Mouse (Mus musculus) limb, embryonic 14.5 days (tissue): ENCODE data around the gene Npas3. TPM values are rescaled to one million over a fixed set of nuclear protein-coding genes. Genes with fewer than 3 reads are reported as not detected.

Experiments
- ATAC-seq: fragments of 200-750 bp; cut with Nextera tagmentation; 2 replicates; pipeline ENCODE4 v1.8.0; 2017; ENCODE audit warnings: low read depth, moderate number of reproducible peaks, moderate TSS enrichment; ENCODE audit not compliant: low FRiP score
- DNase-seq: peaks from one replicate; pipeline ENCODE4 v3.0.0-alpha.2; 2015; ENCODE audit warnings: low spot score
- H3K27ac ChIP-seq: fragments of 300-500 bp; sonication (generic); replicated peaks from 2 replicates; pipeline ENCODE4 v1.5.1; 2014; ENCODE audit warnings: low read depth, mild to moderate bottlenecking, low read length, moderate library complexity, mixed read lengths
- H3K27me3 ChIP-seq: fragments of 300-500 bp; sonication (generic); 2 replicates; pipeline ENCODE4 v1.6.1; 2014; ENCODE audit warnings: low read length, mixed read lengths; ENCODE audit not compliant: control insufficient read depth, insufficient read depth
- H3K36me3 ChIP-seq: fragments of 300-500 bp; sonication (generic); 2 replicates; pipeline ENCODE4 v1.6.1; 2014; ENCODE audit warnings: mild to moderate bottlenecking, low read length, moderate library complexity, mixed read lengths; ENCODE audit not compliant: control insufficient read depth, insufficient read depth
- H3K4me1 ChIP-seq: fragments of 300-500 bp; sonication (generic); 2 replicates; pipeline ENCODE4 v1.6.1; 2014; ENCODE audit warnings: antibody characterized with exemption, low read length, mixed read lengths; ENCODE audit not compliant: control insufficient read depth, insufficient read depth
- H3K4me2 ChIP-seq: fragments of 300-500 bp; sonication (generic); replicated peaks from 2 replicates; pipeline ENCODE4 v1.6.1; 2014; ENCODE audit warnings: low read depth, mild to moderate bottlenecking, low read length, moderate library complexity; ENCODE audit not compliant: severe bottlenecking
- H3K4me3 ChIP-seq: fragments of 300-500 bp; sonication (generic); replicated peaks from 2 replicates; pipeline ENCODE4 v1.5.1; 2014; ENCODE audit warnings: low read length
- H3K9ac ChIP-seq: fragments of 300-500 bp; sonication (generic); 2 replicates; pipeline ENCODE4 v1.6.1; 2014; ENCODE audit warnings: mild to moderate bottlenecking, low read depth, low read length, moderate library complexity; ENCODE audit not compliant: severe bottlenecking
- H3K9me3 ChIP-seq: fragments of 300-500 bp; sonication (generic); 2 replicates; pipeline ENCODE4 v1.6.1; 2016; ENCODE audit warnings: low read length; ENCODE audit not compliant: control insufficient read depth
- POLR2A ChIP-seq: fragments of 200-500 bp; IDR thresholded peaks from 2 replicates; pipeline ENCODE4 v1.8.0; 2012; ENCODE audit warnings: inconsistent platforms, mild to moderate bottlenecking, moderate library complexity, borderline replicate concordance; ENCODE audit not compliant: insufficient read depth, insufficient read length; ENCODE audit errors: extremely low read depth
- WGBS: fragments of 180-500 bp; shearing (Covaris S2); extraction: QIAGEN DNeasy Blood & Tissue Kit; methylation state at CpG from one replicate; pipeline ENCODE4 v1.1.7; 2014; 5-methylcytosine and 5-hydroxymethylcytosine counted together
- polyA plus RNA-seq, 2 experiments: library from polyadenylated mRNA; depleted of rRNA in 1 of 2; stranded (reverse) in 1 of 2; unstranded in 1 of 2; fragments of >200 nt; fragmentation: Nextera tagmentation in 1 of 2; extraction: Ambion mirVana in 1 of 2; gene quantifications; 2 replicates each; pipeline versions ENCODE4 v1.2.1 to v1.2.3; 2012 to 2014

Npas3 gene
- polyA plus RNA-seq, 2 experiments, result 5.3 to 5.9 TPM

DNA sequence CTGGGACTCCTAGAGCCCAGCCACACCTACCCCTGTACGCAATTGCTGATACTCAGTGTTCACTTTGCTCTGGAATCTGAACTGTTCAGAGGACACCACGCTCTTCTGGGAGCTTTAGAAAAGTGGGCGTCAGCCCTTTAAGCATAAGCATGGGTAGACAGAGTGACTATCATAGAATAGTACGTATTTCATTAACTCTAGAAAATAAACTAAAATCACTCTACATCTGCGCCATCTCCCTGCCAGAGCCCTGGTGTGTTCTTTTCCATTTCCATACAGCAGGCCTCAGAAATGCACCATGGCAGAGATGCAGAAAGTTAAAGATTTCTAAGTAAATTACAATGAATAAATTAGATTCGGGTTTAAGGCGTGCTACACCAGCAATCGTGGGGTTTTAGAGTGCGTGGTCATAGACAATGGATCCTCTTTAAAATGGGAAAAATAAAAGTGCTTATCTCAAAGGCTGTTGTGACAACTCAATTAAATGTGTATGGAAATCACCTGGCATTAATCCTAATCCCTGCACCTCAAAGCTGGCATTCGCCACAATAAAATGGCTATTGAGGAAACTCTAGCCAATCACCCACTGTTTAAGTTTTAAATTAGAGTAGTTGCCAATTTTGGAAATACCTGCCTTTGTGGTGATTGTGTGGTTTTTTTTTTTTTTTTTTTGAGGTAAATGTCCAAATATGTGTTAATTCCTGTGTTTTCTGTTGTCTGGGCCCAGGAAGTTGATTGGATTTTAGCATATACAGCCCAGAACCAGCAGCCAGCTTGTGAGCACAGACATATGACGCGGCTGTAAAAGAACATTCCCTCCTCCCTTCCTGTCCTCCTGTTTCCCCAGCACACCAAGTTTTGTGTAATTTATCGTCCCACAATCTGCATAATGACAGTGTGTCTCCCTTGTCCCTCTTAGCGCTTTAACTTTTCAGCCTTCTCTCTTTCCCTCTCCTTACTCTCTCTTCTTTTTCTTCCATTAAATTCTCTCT is 737.7 kb downstream of the Npas3 start:
- no peak for TF ChIP-seq POLR2A
- Histone ChIP-seq H3K9me3 (no peaks in the 10 kb centered on the region), H3K27ac (no peak overlapping the region), H3K4me2 (no peak overlapping the region), H3K4me1 (0 out of 2 replicates have a peak, but pooled peaks cover 2% of the 10 kb centered on the region), H3K27me3 (no peaks in the 10 kb centered on the region), H3K4me3 (no peak overlapping the region), H3K36me3 (no peaks in the 10 kb centered on the region), H3K9ac (no peak overlapping the region)
- no peak for DNase-seq
- WGBS, result 83% methylated on average over 14 of the region's 14 CpGs
- no peak for ATAC-seq

GRCm38 (mm10) chr12:53992411-53992810 is 743.9 kb downstream of the Npas3 start:
- no peak for DNase-seq
- Histone ChIP-seq H3K9ac (no peak overlapping the region), H3K4me3 (no peak overlapping the region), H3K27ac (no peak overlapping the region), H3K4me1 (peaks cover 5% of the 10 kb centered on the region; the same call in 1 of the 2 replicates), H3K36me3 (no peaks in the 10 kb centered on the region), H3K27me3 (no peaks in the 10 kb centered on the region), H3K4me2 (no peak overlapping the region), H3K9me3 (no peaks in the 10 kb centered on the region)
- no peak for TF ChIP-seq POLR2A
- no peak for ATAC-seq
- WGBS, result 98% methylated on average over 6 of the region's 6 CpGs

DNA sequence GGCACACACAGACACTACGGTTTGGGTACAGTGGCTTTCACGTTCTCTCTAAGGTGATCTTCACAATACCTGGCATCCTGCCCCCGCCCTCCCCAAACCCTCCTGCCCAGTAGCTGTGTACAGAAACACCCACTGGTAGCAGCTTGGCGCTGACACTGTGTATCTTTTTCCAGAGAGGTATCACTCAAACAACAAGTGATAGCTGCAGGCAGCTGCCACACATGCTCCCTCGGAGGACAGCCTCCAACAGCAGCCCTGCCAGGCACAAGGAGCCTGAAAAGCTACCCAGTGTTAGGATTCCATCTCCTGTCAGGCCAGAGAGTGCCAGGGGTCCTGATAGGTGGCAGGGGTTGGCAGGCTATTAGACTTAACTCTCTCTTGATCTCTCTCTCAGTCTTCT is 747.2 kb downstream of the Npas3 start:
- Histone ChIP-seq H3K4me2 (no peak overlapping the region), H3K4me1 (peaks cover 5% of the 10 kb centered on the region; the same call in 1 of the 2 replicates), H3K27me3 (no peaks in the 10 kb centered on the region), H3K9ac (no peak overlapping the region), H3K27ac (no peak overlapping the region), H3K36me3 (no peaks in the 10 kb centered on the region), H3K4me3 (no peak overlapping the region), H3K9me3 (no peaks in the 10 kb centered on the region)
- WGBS, result 66% methylated on average over 5 of the region's 5 CpGs
- ATAC-seq (no peak), DNase-seq (no peak)
- TF ChIP-seq POLR2A, result no peak

DNA sequence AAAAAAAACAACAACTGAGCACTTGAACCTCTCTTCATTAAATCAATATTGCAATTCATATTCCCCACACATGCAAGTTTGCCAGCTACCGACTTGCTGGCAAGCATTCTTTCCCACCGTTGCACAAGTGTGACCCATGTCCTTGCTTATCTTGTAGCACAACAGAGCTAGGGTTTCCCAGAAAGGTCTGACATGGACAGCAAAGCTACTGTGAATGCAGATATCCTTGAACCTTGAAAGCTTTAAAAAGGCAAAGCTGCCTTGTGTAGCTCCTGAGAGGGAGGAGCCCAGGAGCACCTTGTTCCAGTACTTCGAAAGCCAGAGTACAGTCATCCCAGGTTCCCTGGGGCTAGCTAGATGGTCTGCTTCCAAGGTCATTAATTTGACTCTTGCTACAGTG is 748.7 kb downstream of the Npas3 start:
- Histone ChIP-seq H3K9me3 (no peaks in the 10 kb centered on the region), H3K4me1 (peaks cover 5% of the 10 kb centered on the region; the same call in 1 of the 2 replicates), H3K27me3 (no peaks in the 10 kb centered on the region), H3K36me3 (no peaks in the 10 kb centered on the region), H3K9ac (no peak overlapping the region), H3K27ac (no peak overlapping the region), H3K4me2 (no peak overlapping the region), H3K4me3 (no peak overlapping the region)
- 95% methylated on average over 3 of the region's 3 CpGs for whole genome bisulfite sequencing
- DNase-seq (no peak), ATAC-seq (no peak)
- no peak for TF ChIP-seq POLR2A

DNA sequence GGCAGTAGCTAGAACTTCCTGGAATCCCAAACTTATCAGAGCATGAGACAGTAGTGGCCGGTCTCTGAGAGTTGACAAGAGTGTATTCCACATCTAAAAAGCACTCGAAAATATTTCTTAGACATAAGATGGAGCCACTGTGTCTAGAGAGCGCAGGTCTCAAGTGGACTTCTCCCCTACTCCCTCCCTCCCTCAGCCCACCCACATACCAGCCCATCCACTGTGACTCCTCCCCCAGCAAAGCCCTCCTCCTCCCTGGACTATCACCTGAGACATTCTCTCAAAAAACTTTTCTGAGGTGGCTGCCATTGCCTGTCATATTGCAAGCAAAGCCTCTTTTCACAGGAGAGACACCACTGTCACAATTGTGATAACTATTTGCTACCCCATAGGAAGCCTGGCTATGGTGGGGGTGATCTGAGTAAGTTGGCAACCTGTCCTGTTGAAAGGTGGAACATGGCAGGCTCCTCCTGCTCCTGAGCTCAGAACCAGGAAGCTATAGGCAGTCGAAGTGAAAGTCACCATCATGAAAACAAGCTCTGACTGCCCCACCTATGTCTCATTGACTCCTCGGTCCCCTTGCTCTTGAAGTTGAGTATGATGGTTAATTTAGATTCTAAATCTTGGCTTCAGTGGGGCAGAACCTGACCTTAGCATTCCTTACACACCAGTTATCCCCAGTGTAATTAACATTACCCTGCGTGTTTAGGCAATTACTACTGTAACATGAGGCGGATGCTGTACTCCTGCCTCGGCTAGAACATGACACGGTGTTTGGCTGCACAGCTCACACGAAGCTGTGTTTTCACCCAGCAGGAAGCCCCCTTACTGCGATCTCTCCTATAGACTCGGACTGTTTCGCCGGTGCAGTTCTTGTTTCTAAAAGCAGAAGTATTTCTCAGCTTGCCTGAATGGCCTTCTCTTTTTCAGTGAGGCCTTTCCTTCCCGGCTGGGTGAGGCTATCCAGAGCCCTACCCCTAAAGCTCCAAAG is 751.5 kb downstream of the Npas3 start:
- DNase-seq, result no peak
- H3K4me3 ChIP-seq, result no peak overlapping the region
- peaks cover 5% of the 10 kb centered on the region; the same call in 1 of the 2 replicates for H3K4me1 ChIP-seq
- H3K9ac ChIP-seq, result no peak overlapping the region
- no peak overlapping the region for H3K27ac ChIP-seq
- ATAC-seq, result no peak
- no peaks in the 10 kb centered on the region for H3K36me3 ChIP-seq
- peak overlapping the region; percentile 13 for H3K4me2 ChIP-seq
- H3K9me3 ChIP-seq, result no peaks in the 10 kb centered on the region
- TF ChIP-seq POLR2A, result no peak
- H3K27me3 ChIP-seq, result no peaks in the 10 kb centered on the region
- 29% methylated on average over 15 of the region's 15 CpGs for WGBS
